Mouse (Mus musculus): ENCODE data around the gene Brca2.

- TF ChIP-seq CTCF (IDR thresholded peaks at IDR 0.05; ENCODE audit: control insufficient read depth, insufficient read depth, insufficient read length) = no peak
- TF ChIP-seq CEBPB (IDR thresholded peaks at IDR 0.05; ENCODE audit: low read depth) = no peak
- TF ChIP-seq MAX (IDR thresholded peaks at IDR 0.05) = no peak
- TF ChIP-seq FOSL1 (IDR thresholded peaks at IDR 0.05; ENCODE audit: insufficient read depth, low read length, poor library complexity, severe bottlenecking) = no peak
- TF ChIP-seq MYOG (IDR thresholded peaks at IDR 0.05; ENCODE audit: control insufficient read depth, extremely low read depth, insufficient read length) = no peak
- TF ChIP-seq USF1 (IDR thresholded peaks at IDR 0.05; ENCODE audit: low read depth) = no peak
Measured at GRCm38 (mm10) chr5:150598202-150599119, 76.0 kb downstream of the Brca2 start.
